Mouse (Mus musculus) midbrain, embryonic 16.5 days (tissue): Measurements from ENCODE around the gene Secisbp2l. TPM values are rescaled to one million over a fixed set of nuclear protein-coding genes. Genes with fewer than 3 reads are reported as not detected.

Experiments
- ATAC-seq: fragments of 200-750 bp; cut with Nextera tagmentation; 2 replicates; pipeline ENCODE4 v1.8.0; 2017; ENCODE audit warnings: moderate TSS enrichment
- H3K27ac ChIP-seq: fragments of 300-500 bp; sonication (generic); 2 replicates; pipeline ENCODE4 v1.5.1; 2014; ENCODE audit warnings: mild to moderate bottlenecking, low read length, mixed read lengths
- H3K27me3 ChIP-seq: fragments of 300-500 bp; sonication (generic); 2 replicates; pipeline ENCODE4 v1.6.1; 2014; ENCODE audit warnings: low read depth, low read length, mixed read lengths; ENCODE audit not compliant: control insufficient read depth, insufficient read depth
- H3K36me3 ChIP-seq: fragments of 300-500 bp; sonication (generic); 2 replicates; pipeline ENCODE4 v1.6.1; 2014; ENCODE audit warnings: mild to moderate bottlenecking, low read length, moderate library complexity, mixed read lengths; ENCODE audit not compliant: control insufficient read depth, insufficient read depth
- H3K4me1 ChIP-seq: fragments of 300-500 bp; sonication (generic); 2 replicates; pipeline ENCODE4 v1.6.1; 2014; ENCODE audit warnings: mild to moderate bottlenecking, low read length, mixed read lengths; ENCODE audit not compliant: control insufficient read depth, insufficient read depth
- H3K4me2 ChIP-seq: fragments of 300-500 bp; sonication (generic); 2 replicates; pipeline ENCODE4 v1.6.1; 2014; ENCODE audit warnings: mild to moderate bottlenecking, low read length, mixed read lengths
- H3K4me3 ChIP-seq: fragments of 300-500 bp; sonication (generic); 2 replicates; pipeline ENCODE4 v1.5.1; 2014; ENCODE audit warnings: low read depth, mild to moderate bottlenecking, low read length, moderate library complexity, mixed read lengths
- H3K9ac ChIP-seq: fragments of 300-500 bp; sonication (generic); 2 replicates; pipeline ENCODE4 v1.6.1; 2014; ENCODE audit warnings: low read depth, low read length, mixed read lengths
- H3K9me3 ChIP-seq: fragments of 300-500 bp; sonication (generic); replicated peaks from 2 replicates; pipeline ENCODE4 v1.6.1; 2014; ENCODE audit warnings: mild to moderate bottlenecking, low read length, mixed read lengths; ENCODE audit not compliant: control insufficient read depth, poor library complexity, severe bottlenecking
- WGBS: fragments of 180-500 bp; shearing (Covaris S2); extraction: QIAGEN DNeasy Blood & Tissue Kit; methylation state at CpG from one replicate; pipeline ENCODE4 v1.1.7; 2014; 5-methylcytosine and 5-hydroxymethylcytosine counted together
- polyA plus RNA-seq: library from polyadenylated mRNA; unstranded; fragments of >200 nt; fragmentation: Nextera tagmentation; extraction: Ambion mirVana; gene quantifications from 2 replicates; pipeline ENCODE4 v1.2.1, GENCODE M21; 2015

Secisbp2l gene
- polyA plus RNA-seq, 1 experiment from 2014 or later = 31.7 TPM

DNA sequence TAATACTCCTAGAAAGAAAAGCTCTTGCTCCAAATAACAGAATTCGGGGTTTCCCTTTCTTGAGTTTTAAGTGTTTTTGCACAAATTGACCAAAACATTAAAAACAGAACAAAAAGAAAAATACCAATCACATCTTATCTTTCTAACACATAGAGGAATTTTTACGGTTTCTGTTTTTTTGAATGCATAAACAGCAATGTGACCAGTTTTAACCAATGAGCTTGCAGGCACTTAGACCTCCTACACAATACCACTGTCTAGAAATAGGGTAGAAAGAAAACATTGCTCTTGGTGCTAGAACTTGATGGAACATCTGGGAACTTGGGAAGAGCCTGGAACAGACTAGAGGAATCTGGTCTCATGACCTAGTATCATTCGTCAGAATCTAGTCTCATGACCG, 7.6 kb upstream of the Secisbp2l start:
- H3K9me3 ChIP-seq = no peaks in the 10 kb centered on the region
- H3K4me2 ChIP-seq = no peak overlapping the region
- no peak overlapping the region for H3K9ac ChIP-seq
- 95% methylated on average over 4 of the region's 4 CpGs for WGBS
- no peaks in the 10 kb centered on the region for H3K4me1 ChIP-seq
- no peaks in the 10 kb centered on the region; the same call in 1 of the 2 replicates for H3K27me3 ChIP-seq
- no peak overlapping the region for H3K4me3 ChIP-seq
- H3K36me3 ChIP-seq = no peaks in the 10 kb centered on the region
- ATAC-seq = no peak
- no peak overlapping the region for H3K27ac ChIP-seq

DNA sequence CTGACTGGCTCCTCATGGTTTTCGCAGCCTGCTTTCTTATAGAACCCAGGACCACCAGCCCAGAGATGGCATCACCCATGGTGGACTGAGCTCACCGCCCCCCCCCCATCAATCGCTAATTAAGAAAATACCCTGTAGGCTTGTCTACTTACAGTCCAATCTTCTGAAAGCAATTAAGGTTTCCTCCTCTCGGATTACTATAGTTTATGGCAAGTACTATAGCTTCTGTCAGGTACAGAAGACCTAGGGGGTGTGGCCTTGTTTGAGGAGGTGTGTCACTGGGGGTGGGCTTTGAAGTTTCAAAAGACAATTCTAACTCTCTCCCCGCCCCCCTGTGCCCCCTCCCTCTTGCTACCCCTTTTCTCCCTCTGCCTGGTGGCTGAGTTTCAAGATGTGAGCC, 6.6 kb upstream of the Secisbp2l start:
- 79% methylated on average over 5 of the region's 5 CpGs for WGBS
- no peak overlapping the region for H3K4me3 ChIP-seq
- H3K27me3 ChIP-seq = no peaks in the 10 kb centered on the region; the same call in 1 of the 2 replicates
- H3K36me3 ChIP-seq = no peaks in the 10 kb centered on the region
- ATAC-seq = no peak
- H3K4me2 ChIP-seq = no peak overlapping the region
- no peak overlapping the region for H3K9ac ChIP-seq
- no peaks in the 10 kb centered on the region for H3K9me3 ChIP-seq
- no peaks in the 10 kb centered on the region for H3K4me1 ChIP-seq
- H3K27ac ChIP-seq = no peak overlapping the region

DNA sequence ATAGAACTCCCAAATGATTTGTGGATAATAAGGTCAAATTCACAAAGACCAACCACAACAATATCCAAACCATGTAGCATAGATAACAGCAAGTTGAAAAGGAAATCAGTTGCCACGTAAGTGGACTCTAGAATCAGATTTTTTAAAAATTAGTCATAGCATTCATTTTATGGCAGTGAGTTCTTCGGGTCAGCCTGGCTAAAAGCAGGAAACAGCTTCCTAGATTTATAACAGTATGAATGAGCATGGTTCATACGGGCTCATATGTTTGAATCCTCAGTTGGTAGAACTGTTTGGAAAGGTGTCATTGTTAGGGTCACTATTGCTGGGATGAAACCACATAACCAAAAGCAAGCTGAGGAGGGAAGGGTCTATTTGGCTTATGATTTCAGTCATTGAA, 6.1 kb upstream of the Secisbp2l start:
- no peak overlapping the region for H3K9ac ChIP-seq
- H3K4me2 ChIP-seq = no peak overlapping the region
- no peaks in the 10 kb centered on the region; the same call in 1 of the 2 replicates for H3K27me3 ChIP-seq
- no peak overlapping the region for H3K4me3 ChIP-seq
- no peak for ATAC-seq
- 89% methylated on average over 3 of the region's 3 CpGs for WGBS
- no peaks in the 10 kb centered on the region for H3K9me3 ChIP-seq
- no peak overlapping the region for H3K27ac ChIP-seq
- H3K36me3 ChIP-seq = no peaks in the 10 kb centered on the region
- no peaks in the 10 kb centered on the region for H3K4me1 ChIP-seq

DNA sequence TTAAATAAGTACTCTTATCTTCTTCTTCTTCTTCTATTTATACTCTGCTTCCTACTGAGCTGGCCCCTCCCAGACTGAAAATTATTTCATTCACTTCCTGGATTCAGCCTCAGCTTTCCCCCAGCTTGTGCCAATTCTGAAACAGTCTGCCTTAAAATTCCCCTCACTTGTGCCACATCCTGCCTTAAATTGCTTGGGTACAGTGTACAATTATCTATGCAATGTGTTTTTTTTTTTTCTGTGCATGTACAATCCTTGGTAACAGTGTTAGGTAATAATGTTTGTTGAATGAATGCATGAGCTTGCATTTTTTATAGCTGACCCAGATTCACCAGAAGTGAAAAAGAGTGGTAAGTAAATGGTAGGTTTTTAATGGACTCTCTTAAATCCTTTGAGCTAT, 5.7 kb upstream of the Secisbp2l start:
- Histone ChIP-seq H3K27ac (no peak overlapping the region), H3K9ac (no peak overlapping the region)
- no peak for ATAC-seq

DNA sequence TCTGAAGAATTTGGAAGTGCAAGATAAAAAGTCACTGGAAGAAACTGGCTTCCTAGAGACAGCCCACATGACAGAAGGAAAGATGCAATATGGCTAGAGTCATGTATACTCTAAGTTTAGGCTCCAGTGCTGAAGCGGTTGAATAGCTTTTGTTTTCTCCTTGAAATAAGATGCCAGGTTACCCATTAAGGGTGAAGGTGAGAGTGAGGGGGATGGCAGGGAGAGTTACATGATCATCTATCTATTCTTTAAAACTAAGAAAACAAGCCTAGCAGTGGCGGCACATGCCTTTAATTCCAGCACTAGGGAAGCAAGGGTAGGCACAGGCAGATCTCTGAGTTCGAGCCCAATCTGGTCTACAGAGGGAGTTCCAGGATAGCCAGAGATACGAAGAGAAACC, 2.4 kb upstream of the Secisbp2l start:
- no peak overlapping the region for H3K27ac ChIP-seq
- no peak for ATAC-seq
- WGBS = 75% methylated on average over 4 of the region's 4 CpGs

More for the DNA sequence above, 5.7 kb upstream of the Secisbp2l start:
- no peaks in the 10 kb centered on the region; the same call in 1 of the 2 replicates for H3K27me3 ChIP-seq
- H3K4me3 ChIP-seq = no peak overlapping the region
- H3K4me1 ChIP-seq = 0 out of 2 replicates have a peak, but pooled peaks cover under 1% of the 10 kb centered on the region
- H3K36me3 ChIP-seq = no peaks in the 10 kb centered on the region
- H3K9me3 ChIP-seq = no peaks in the 10 kb centered on the region
- H3K4me2 ChIP-seq = no peak overlapping the region

DNA sequence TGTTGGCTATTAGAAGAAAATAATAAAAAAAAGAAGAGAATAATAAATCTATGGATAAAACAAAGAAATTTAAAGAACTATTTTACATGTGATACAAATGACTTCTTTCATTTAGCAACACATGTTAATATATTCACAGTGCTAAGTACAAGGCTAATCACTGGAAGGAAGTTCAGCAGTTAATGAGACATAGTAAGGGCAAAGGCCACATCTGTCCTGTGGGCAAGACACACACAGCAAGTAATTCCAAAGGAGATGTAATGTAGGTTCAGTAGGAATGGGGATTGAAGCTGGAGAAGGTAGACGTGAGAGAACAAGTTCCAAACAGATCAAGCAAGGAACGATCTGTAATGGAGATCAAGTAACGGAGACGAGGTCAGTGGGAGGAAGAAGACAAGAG, 1.7 kb upstream of the Secisbp2l start:
- H3K27ac ChIP-seq = no peak overlapping the region
- H3K4me1 ChIP-seq = peaks cover 21% of the 10 kb centered on the region
- H3K4me3 ChIP-seq = no peak overlapping the region
- H3K4me2 ChIP-seq = no peak overlapping the region
- H3K36me3 ChIP-seq = no peaks in the 10 kb centered on the region
- WGBS = 83% methylated on average over 4 of the region's 4 CpGs
- no peak for ATAC-seq
- no peaks in the 10 kb centered on the region for H3K9me3 ChIP-seq
- H3K27me3 ChIP-seq = no peaks in the 10 kb centered on the region; the same call in 1 of the 2 replicates
- no peak overlapping the region for H3K9ac ChIP-seq

More for the DNA sequence above, 2.4 kb upstream of the Secisbp2l start:
- Histone ChIP-seq H3K36me3 (no peaks in the 10 kb centered on the region), H3K27me3 (no peaks in the 10 kb centered on the region; the same call in 1 of the 2 replicates), H3K4me2 (no peak overlapping the region), H3K4me3 (no peak overlapping the region), H3K9ac (no peak overlapping the region), H3K4me1 (peaks cover 21% of the 10 kb centered on the region), H3K9me3 (no peaks in the 10 kb centered on the region)

DNA sequence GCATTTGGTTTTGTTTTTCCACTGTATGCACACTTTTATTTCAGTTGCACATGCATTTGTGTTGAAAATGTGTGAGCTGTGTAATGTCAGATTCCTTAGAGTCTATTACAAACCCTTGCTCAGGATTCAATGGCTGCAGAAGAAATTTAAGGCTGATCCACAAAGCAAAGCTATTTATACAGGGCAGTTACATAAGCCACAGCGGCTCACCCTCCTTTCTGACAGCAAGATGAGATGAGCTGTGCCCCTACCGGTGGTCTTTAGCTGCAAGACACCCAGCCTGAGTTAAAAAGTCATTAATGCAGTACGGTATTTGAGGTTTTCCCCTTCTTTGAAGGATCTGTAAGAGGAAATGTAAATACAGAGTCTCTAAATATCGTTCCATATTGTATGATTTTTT, 1.2 kb upstream of the Secisbp2l start:
- Histone ChIP-seq H3K4me3 (no peak overlapping the region), H3K9ac (no peak overlapping the region), H3K36me3 (no peaks in the 10 kb centered on the region), H3K9me3 (no peaks in the 10 kb centered on the region), H3K4me1 (peaks cover 21% of the 10 kb centered on the region), H3K27me3 (no peaks in the 10 kb centered on the region; the same call in 1 of the 2 replicates), H3K27ac (no peak overlapping the region), H3K4me2 (no peak overlapping the region)
- 51% methylated on average over 4 of the region's 4 CpGs for WGBS
- no peak for ATAC-seq

DNA sequence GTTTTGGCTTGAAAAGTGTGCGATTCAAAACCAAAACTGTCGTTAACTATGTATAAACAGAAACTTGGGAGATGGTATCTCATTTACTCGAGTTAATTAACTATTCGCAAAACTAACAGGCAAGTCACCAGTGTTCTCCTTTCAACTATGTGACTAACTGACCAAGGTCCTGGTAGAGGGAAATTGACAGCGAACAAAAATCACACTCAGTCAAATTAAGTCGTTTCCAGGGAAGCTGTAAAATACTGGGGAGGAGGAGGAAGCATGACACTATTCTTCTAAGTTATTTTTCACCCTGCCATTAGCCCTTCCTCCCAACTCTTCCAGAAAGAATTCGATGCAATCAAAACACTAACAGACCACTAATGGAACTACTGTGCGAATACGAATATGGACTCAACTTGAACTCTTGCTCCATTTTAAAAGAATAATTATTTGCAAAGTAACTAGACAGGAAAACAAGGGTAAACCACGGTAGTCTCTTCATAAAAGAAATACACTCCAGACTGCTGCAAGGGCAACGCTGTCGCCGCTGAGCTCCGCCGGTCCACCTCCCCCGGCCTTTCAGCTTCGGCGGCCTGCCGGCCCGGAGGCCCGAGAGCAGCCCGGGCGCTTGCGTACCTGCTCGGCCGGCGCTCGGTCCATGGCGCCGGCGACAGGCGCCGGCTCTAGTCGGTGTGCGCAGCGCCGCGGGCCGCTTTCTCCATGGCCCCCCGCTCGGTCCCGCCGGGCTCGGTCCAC, 522 bp downstream of the Secisbp2l start:
- peak overlapping the region; percentile 80 for H3K27ac ChIP-seq
- H3K9ac ChIP-seq = peak overlapping the region; percentile 94
- no peaks in the 10 kb centered on the region for H3K36me3 ChIP-seq
- H3K9me3 ChIP-seq = no peaks in the 10 kb centered on the region
- peak overlapping the region; percentile 88 for H3K4me3 ChIP-seq
- H3K27me3 ChIP-seq = no peaks in the 10 kb centered on the region; the same call in 1 of the 2 replicates
- WGBS = 6% methylated on average over 28 of the region's 44 CpGs
- peak; percentile 46 for ATAC-seq
- peaks cover 21% of the 10 kb centered on the region for H3K4me1 ChIP-seq
- H3K4me2 ChIP-seq = peak overlapping the region; percentile 77

DNA sequence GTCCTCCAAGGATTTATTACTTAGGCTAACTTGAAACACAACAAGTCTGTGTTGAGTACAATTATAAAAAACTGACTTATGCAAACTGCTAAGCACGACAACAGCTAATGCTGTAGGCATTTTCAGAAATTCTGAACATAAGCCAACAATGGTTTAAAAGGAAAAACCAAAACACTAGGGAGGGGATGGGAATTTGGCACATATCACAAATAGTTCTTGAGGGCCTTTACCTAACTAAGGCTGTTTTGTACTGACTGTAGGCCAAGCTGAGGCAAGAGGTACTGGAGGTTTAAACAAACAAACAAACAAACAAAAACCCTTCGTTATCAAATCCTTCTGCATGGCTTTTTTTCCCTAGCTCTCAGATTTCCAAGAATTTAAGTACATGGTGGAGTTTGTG, 1.7 kb downstream of the Secisbp2l start:
- H3K4me2 ChIP-seq = peak overlapping the region; percentile 77
- 83% methylated on average over 2 of the region's 2 CpGs for WGBS
- 0 out of 2 replicates have a peak overlapping the region, but pooled peaks have one; percentile 6 for H3K4me3 ChIP-seq
- H3K4me1 ChIP-seq = peaks cover 21% of the 10 kb centered on the region
- H3K9ac ChIP-seq = peak overlapping the region; percentile 4; the same call in 1 of the 2 replicates
- H3K27ac ChIP-seq = no peak overlapping the region
- no peaks in the 10 kb centered on the region for H3K36me3 ChIP-seq
- no peaks in the 10 kb centered on the region for H3K9me3 ChIP-seq
- no peak for ATAC-seq
- H3K27me3 ChIP-seq = no peaks in the 10 kb centered on the region; the same call in 1 of the 2 replicates
